Mouse (Mus musculus) hindbrain, embryonic 13.5 days (tissue): ENCODE data around the gene Gpr176. TPM values are rescaled to one million over a fixed set of nuclear protein-coding genes. Genes with fewer than 3 reads are reported as not detected.

ENCODE experiments used
- ATAC-seq: fragments of 200-750 bp; cut with Nextera tagmentation; 2 replicates; pipeline ENCODE4 v1.8.0; 2017; ENCODE audit warnings: moderate TSS enrichment; ENCODE audit not compliant: low FRiP score
- H3K27ac ChIP-seq: fragments of 300-500 bp; sonication (generic); 2 replicates; pipeline ENCODE4 v1.5.1; 2015; ENCODE audit warnings: inconsistent platforms, mild to moderate bottlenecking, moderate library complexity
- H3K27me3 ChIP-seq: fragments of 300-500 bp; sonication (generic); 2 replicates; pipeline ENCODE4 v1.6.1; 2015; ENCODE audit warnings: mild to moderate bottlenecking, inconsistent platforms
- H3K36me3 ChIP-seq: fragments of 300-500 bp; sonication (generic); 2 replicates; pipeline ENCODE4 v1.6.1; 2015; ENCODE audit warnings: mild to moderate bottlenecking, inconsistent platforms
- H3K4me1 ChIP-seq: fragments of 300-500 bp; sonication (generic); replicated peaks from 2 replicates; pipeline ENCODE4 v1.6.1; 2015; ENCODE audit warnings: inconsistent platforms
- H3K4me2 ChIP-seq: fragments of 300-500 bp; sonication (generic); 2 replicates; pipeline ENCODE4 v1.6.1; 2015; ENCODE audit warnings: inconsistent platforms, mild to moderate bottlenecking, moderate library complexity
- H3K4me3 ChIP-seq: fragments of 300-500 bp; sonication (generic); 2 replicates; pipeline ENCODE4 v1.5.1; 2015; ENCODE audit warnings: mild to moderate bottlenecking, inconsistent platforms
- H3K9ac ChIP-seq: fragments of 300-500 bp; sonication (generic); 2 replicates; pipeline ENCODE4 v1.6.1; 2015; ENCODE audit warnings: mild to moderate bottlenecking, inconsistent platforms
- H3K9me3 ChIP-seq: fragments of 300-500 bp; sonication (generic); 2 replicates; pipeline ENCODE4 v1.6.1; 2016; ENCODE audit warnings: inconsistent platforms
- WGBS: fragments of 180-500 bp; shearing (Covaris S2); methylation state at CpG from one replicate; pipeline ENCODE4 v1.1.7; 2015; 5-methylcytosine and 5-hydroxymethylcytosine counted together
- polyA plus RNA-seq: library from polyadenylated mRNA; unstranded; fragments of >200 nt; fragmentation: Nextera tagmentation; extraction: Ambion mirVana; gene quantifications from 2 replicates; pipeline ENCODE4 v1.2.1, GENCODE M21; 2015

Gene Gpr176
- polyA plus RNA-seq, 1 experiment from 2014 or later = 2.8 TPM

GRCm38 (mm10) chr2:118399751-118400150 is 26.5 kb upstream of the Gpr176 start:
- WGBS = 90% methylated on average over 5 of the region's 5 CpGs
- no peak overlapping the region for H3K4me2 ChIP-seq
- no peak overlapping the region for H3K4me3 ChIP-seq
- no peak for ATAC-seq
- no peaks in the 10 kb centered on the region; the same call in 1 of the 2 replicates for H3K9me3 ChIP-seq
- H3K27ac ChIP-seq = no peak overlapping the region
- peaks cover 3% of the 10 kb centered on the region; the same call in 1 of the 2 replicates for H3K36me3 ChIP-seq
- no peaks in the 10 kb centered on the region for H3K27me3 ChIP-seq
- H3K9ac ChIP-seq = no peak overlapping the region
- H3K4me1 ChIP-seq = no peaks in the 10 kb centered on the region; the same call in none of the 2 replicates

- Histone ChIP-seq H3K27ac (no peak overlapping the region), H3K36me3 (no peaks in the 10 kb centered on the region), H3K4me2 (no peak overlapping the region), H3K27me3 (no peaks in the 10 kb centered on the region), H3K9me3 (no peaks in the 10 kb centered on the region; the same call in 1 of the 2 replicates), H3K4me1 (peaks cover 16% of the 10 kb centered on the region), H3K4me3 (no peak overlapping the region), H3K9ac (no peak overlapping the region)
- 79% methylated on average over 5 of the region's 5 CpGs for WGBS
- ATAC-seq = no peak
These were observed 18.0 kb upstream of the Gpr176 start for GRCm38 (mm10) chr2:118391201-118391600.

- no peaks in the 10 kb centered on the region for H3K9me3 ChIP-seq
- no peak for ATAC-seq
- H3K4me1 ChIP-seq = peaks cover 16% of the 10 kb centered on the region
- H3K4me3 ChIP-seq = no peak overlapping the region
- peak overlapping the region; percentile 75 for H3K4me2 ChIP-seq
- no peak overlapping the region for H3K9ac ChIP-seq
- WGBS = 78% methylated on average over 5 of the region's 5 CpGs
- H3K27me3 ChIP-seq = no peaks in the 10 kb centered on the region
- H3K36me3 ChIP-seq = no peaks in the 10 kb centered on the region
- H3K27ac ChIP-seq = no peak overlapping the region
These were observed 16.9 kb upstream of the Gpr176 start for GRCm38 (mm10) chr2:118390072-118390471.

- no peak for ATAC-seq
- Histone ChIP-seq H3K27ac (no peak overlapping the region), H3K4me1 (peaks cover 16% of the 10 kb centered on the region), H3K4me2 (peak overlapping the region; percentile 75), H3K4me3 (peak overlapping the region; percentile 74; the same call in 1 of the 2 replicates), H3K9ac (0 out of 2 replicates have a peak overlapping the region, but pooled peaks have one; percentile 90), H3K36me3 (no peaks in the 10 kb centered on the region), H3K27me3 (no peaks in the 10 kb centered on the region), H3K9me3 (no peaks in the 10 kb centered on the region)
- WGBS = 81% methylated on average over 3 of the region's 3 CpGs
These were observed 16.4 kb upstream of the Gpr176 start for GRCm38 (mm10) chr2:118389569-118389968.

GRCm38 (mm10) chr2:118388341-118389335 is 15.4 kb upstream of the Gpr176 start, which contains the start of gene Eif2ak4:
Eif2ak4 (plus strand) TSS chr2:118388618.
- peak within 1 kb of the TSS; percentile 94 for H3K27ac ChIP-seq
- no peaks in the 10 kb centered on the region for H3K9me3 ChIP-seq
- no peaks in the 10 kb centered on the region for H3K36me3 ChIP-seq
- peak; percentile 99 for ATAC-seq
- peak within 1 kb of the TSS; percentile 75 for H3K4me2 ChIP-seq
- 1% methylated on average over 61 of the region's 61 CpGs for WGBS
- no peaks in the 10 kb centered on the region for H3K27me3 ChIP-seq
- H3K4me1 ChIP-seq = peaks cover 16% of the 10 kb centered on the region
- peak within 1 kb of the TSS; percentile 90 for H3K9ac ChIP-seq
- peak within 1 kb of the TSS; percentile 74 for H3K4me3 ChIP-seq

- Histone ChIP-seq H3K4me1 (peaks cover 3% of the 10 kb centered on the region; the same call in 1 of the 2 replicates), H3K4me2 (no peak overlapping the region), H3K27ac (no peak overlapping the region), H3K9me3 (no peaks in the 10 kb centered on the region), H3K36me3 (no peaks in the 10 kb centered on the region), H3K4me3 (no peak overlapping the region), H3K9ac (no peak overlapping the region), H3K27me3 (no peaks in the 10 kb centered on the region)
- no peak for ATAC-seq
- 76% methylated on average over 5 of the region's 5 CpGs for WGBS
These were observed 10.2 kb upstream of the Gpr176 start for GRCm38 (mm10) chr2:118383387-118383786.

- Histone ChIP-seq H3K4me2 (no peak overlapping the region), H3K4me3 (no peak overlapping the region), H3K27ac (no peak overlapping the region), H3K4me1 (no peaks in the 10 kb centered on the region), H3K27me3 (peaks cover 3% of the 10 kb centered on the region; the same call in 1 of the 2 replicates), H3K9ac (no peak overlapping the region), H3K9me3 (no peaks in the 10 kb centered on the region), H3K36me3 (no peaks in the 10 kb centered on the region)
- WGBS = 27% methylated on average over 1 of the region's 1 CpGs
- ATAC-seq = no peak
These were observed 6.5 kb upstream of the Gpr176 start for GRCm38 (mm10) chr2:118379756-118380155.

GRCm38 (mm10) chr2:118375931-118376330 is 2.7 kb upstream of the Gpr176 start:
- no peak overlapping the region for H3K4me2 ChIP-seq
- H3K36me3 ChIP-seq = no peaks in the 10 kb centered on the region
- peaks cover 19% of the 10 kb centered on the region for H3K4me1 ChIP-seq
- no peak for ATAC-seq
- H3K9ac ChIP-seq = no peak overlapping the region
- H3K27ac ChIP-seq = no peak overlapping the region
- no peaks in the 10 kb centered on the region for H3K9me3 ChIP-seq
- H3K4me3 ChIP-seq = no peak overlapping the region
- H3K27me3 ChIP-seq = peaks cover 15% of the 10 kb centered on the region

GRCm38 (mm10) chr2:118375522-118375921 is 2.3 kb upstream of the Gpr176 start:
- H3K36me3 ChIP-seq = no peaks in the 10 kb centered on the region
- H3K27ac ChIP-seq = no peak overlapping the region
- 83% methylated on average over 1 of the region's 1 CpGs for WGBS
- no peak overlapping the region for H3K9ac ChIP-seq
- H3K9me3 ChIP-seq = no peaks in the 10 kb centered on the region
- peaks cover 19% of the 10 kb centered on the region for H3K27me3 ChIP-seq
- no peak overlapping the region for H3K4me2 ChIP-seq
- peaks cover 19% of the 10 kb centered on the region for H3K4me1 ChIP-seq
- H3K4me3 ChIP-seq = no peak overlapping the region
- no peak for ATAC-seq

GRCm38 (mm10) chr2:118373572-118374279 is 507 bp upstream of the Gpr176 start:
- Histone ChIP-seq H3K27ac (peak overlapping the region; percentile 83), H3K36me3 (no peaks in the 10 kb centered on the region), H3K27me3 (peaks cover 28% of the 10 kb centered on the region), H3K4me1 (peaks cover 19% of the 10 kb centered on the region), H3K4me2 (peak overlapping the region; percentile 97), H3K9ac (peak overlapping the region; percentile 77), H3K4me3 (peak overlapping the region; percentile 51), H3K9me3 (no peaks in the 10 kb centered on the region)
- ATAC-seq = peak; percentile 93
- WGBS = under 1% methylated on average over 43 of the region's 43 CpGs

- Histone ChIP-seq H3K4me1 (peaks cover 19% of the 10 kb centered on the region), H3K27ac (no peak overlapping the region), H3K9me3 (no peaks in the 10 kb centered on the region), H3K9ac (peak overlapping the region; percentile 77), H3K36me3 (no peaks in the 10 kb centered on the region), H3K27me3 (peaks cover 25% of the 10 kb centered on the region), H3K4me2 (peak overlapping the region; percentile 97), H3K4me3 (peak overlapping the region; percentile 51)
- 12% methylated on average over 11 of the region's 11 CpGs for WGBS
- ATAC-seq = no peak
These were observed 688 bp downstream of the Gpr176 start for GRCm38 (mm10) chr2:118372561-118372900.

GRCm38 (mm10) chr2:118371841-118372240 is 1.4 kb downstream of the Gpr176 start:
- Histone ChIP-seq H3K27ac (no peak overlapping the region), H3K9me3 (no peaks in the 10 kb centered on the region), H3K36me3 (no peaks in the 10 kb centered on the region), H3K9ac (no peak overlapping the region), H3K4me2 (no peak overlapping the region), H3K27me3 (peaks cover 25% of the 10 kb centered on the region), H3K4me3 (no peak overlapping the region), H3K4me1 (peaks cover 19% of the 10 kb centered on the region)
- ATAC-seq = no peak
- WGBS = 53% methylated on average over 1 of the region's 1 CpGs
